Mouse (Mus musculus) layer of hippocampus, postnatal 25 days (tissue): ENCODE measurements around the gene Rps9. TPM values are rescaled to one million over a fixed set of nuclear protein-coding genes. Genes with fewer than 3 reads are reported as not detected.

ENCODE experiments used
- DNase-seq, 2 experiments: peaks; one replicate each; pipeline ENCODE4 v3.0.0; 2022; ENCODE audit warnings: mixed read lengths in 2 of 2, low spot score in 1 of 2; ENCODE audit errors: extremely low spot score in 1 of 2
- total RNA-seq, 2 experiments: library from RNA; stranded (reverse); gene quantifications; 2 replicates each; pipeline ENCODE4 v1.2.3; 2021

Gene Rps9
- 100 to 1,000 TPM; 367 to 434 TPM for total RNA-seq

- DNase-seq, result peak; percentile 94 to 95
Observed at GRCm38 (mm10) chr7:3703879-3704441, at the start of gene Rps9. TSS of gene Rps9 (plus strand) at chr7:3703993.

GRCm38 (mm10) chr7:3656966-3657365, 46.8 kb upstream of the Rps9 start:
- DNase-seq, result no peak

- no peak for DNase-seq
Observed at GRCm38 (mm10) chr7:3658578-3658977, 45.2 kb upstream of the Rps9 start.

GRCm38 (mm10) chr7:3664524-3665214, 39.1 kb upstream of the Rps9 start:
- no peak for DNase-seq

GRCm38 (mm10) chr7:3665215-3666114, 38.3 kb upstream of the Rps9 start, which contains the start of gene Leng1:
TSS of gene Leng1 (minus strand) at chr7:3665840.
- DNase-seq, result peak; percentile 84 to 86

- no peak for DNase-seq
Observed at GRCm38 (mm10) chr7:3666921-3667391, 36.8 kb upstream of the Rps9 start.

- DNase-seq, result peak; percentile 79 to 95
Observed at GRCm38 (mm10) chr7:3674507-3675227, 29.1 kb upstream of the Rps9 start.

- DNase-seq, result no peak
Observed at GRCm38 (mm10) chr7:3675228-3675548, 28.6 kb upstream of the Rps9 start.

- no peak for DNase-seq
Observed at GRCm38 (mm10) chr7:3676371-3676770, 27.4 kb upstream of the Rps9 start.

GRCm38 (mm10) chr7:3677342-3677741, 26.5 kb upstream of the Rps9 start, which contains the start of gene Tmc4:
TSS of gene Tmc4 (minus strand) at chr7:3677553.
- DNase-seq, result no peak

- DNase-seq, result no peak
Observed at GRCm38 (mm10) chr7:3683908-3684550, 19.8 kb upstream of the Rps9 start.

GRCm38 (mm10) chr7:3684698-3685097, 19.1 kb upstream of the Rps9 start:
- DNase-seq, result no peak

GRCm38 (mm10) chr7:3685400-3686187, 18.2 kb upstream of the Rps9 start:
- DNase-seq, result no peak

- DNase-seq, result no peak
Observed at GRCm38 (mm10) chr7:3691919-3692318, 11.9 kb upstream of the Rps9 start.

GRCm38 (mm10) chr7:3692382-3692986, 11.3 kb upstream of the Rps9 start, which contains the start of gene Tsen34:
TSS of gene Tsen34 (plus strand) at chr7:3692863.
- peak; percentile 16 to 81 for DNase-seq

GRCm38 (mm10) chr7:3692987-3693808, 10.6 kb upstream of the Rps9 start, which contains the start of gene Mboat7:
TSS of gene Mboat7 (minus strand) at chr7:3693523.
- DNase-seq, result peak; percentile 86 to 89

GRCm38 (mm10) chr7:3693809-3694075, 10.1 kb upstream of the Rps9 start:
- DNase-seq, result no peak
